Mouse (Mus musculus): ENCODE data around the gene Moap1. TPM values are rescaled to one million over a fixed set of nuclear protein-coding genes. Genes with fewer than 3 reads are reported as not detected.

The Moap1 gene
- polyA plus RNA-seq, 1 experiment from 2014 or later, result 41.4 TPM

- no peak overlapping the region for H3K9ac ChIP-seq (ENCODE audit: low read length)
- no peak overlapping the region for H3K4me3 ChIP-seq (ENCODE audit: low read depth, low read length)
- ATAC-seq (ENCODE audit: low FRiP score) (no peak), DNase-seq (ENCODE audit: low spot score, missing footprints) (peak; percentile 23)
- H3K9me3 ChIP-seq (ENCODE audit: control insufficient read depth, low read length), result no peaks in the 10 kb centered on the region
- H3K36me3 ChIP-seq (ENCODE audit: control insufficient read depth, insufficient read depth, low read length), result no peaks in the 10 kb centered on the region
- H3K4me1 ChIP-seq (ENCODE audit: control insufficient read depth, insufficient read depth, low read length), result no peaks in the 10 kb centered on the region
- H3K4me2 ChIP-seq, result no peak overlapping the region
- 62% methylated on average over 2 of the region's 2 CpGs for WGBS
- H3K27ac ChIP-seq (ENCODE audit: low read depth, low read length), result no peak overlapping the region
- no peaks in the 10 kb centered on the region for H3K27me3 ChIP-seq (ENCODE audit: control insufficient read depth, insufficient read depth, low read length)
Observed at GRCm38 (mm10) chr12:102714116-102714515, 29.3 kb downstream of the Moap1 start.

GRCm38 (mm10) chr12:102713153-102713865 lies 30.2 kb downstream of the Moap1 start:
- Histone ChIP-seq H3K27me3 (ENCODE audit: control insufficient read depth, insufficient read depth, low read length) (no peaks in the 10 kb centered on the region), H3K9me3 (ENCODE audit: control insufficient read depth, low read length) (no peaks in the 10 kb centered on the region), H3K36me3 (ENCODE audit: control insufficient read depth, insufficient read depth, low read length) (no peaks in the 10 kb centered on the region), H3K9ac (ENCODE audit: low read length) (no peak overlapping the region), H3K27ac (ENCODE audit: low read depth, low read length) (no peak overlapping the region), H3K4me1 (ENCODE audit: control insufficient read depth, insufficient read depth, low read length) (no peaks in the 10 kb centered on the region), H3K4me2 (no peak overlapping the region), H3K4me3 (ENCODE audit: low read depth, low read length) (no peak overlapping the region)
- ATAC-seq (ENCODE audit: low FRiP score) (no peak), DNase-seq (ENCODE audit: low spot score, missing footprints) (peak; percentile 80)
- WGBS, result 86% methylated on average over 20 of the region's 20 CpGs

GRCm38 (mm10) chr12:102710851-102711375 lies 32.5 kb downstream of the Moap1 start:
- no peak overlapping the region for H3K4me3 ChIP-seq (ENCODE audit: low read depth, low read length)
- no peaks in the 10 kb centered on the region for H3K36me3 ChIP-seq (ENCODE audit: control insufficient read depth, insufficient read depth, low read length)
- H3K4me2 ChIP-seq, result no peak overlapping the region
- peak; percentile 23; the same call in 1 of the 2 replicates for ATAC-seq (ENCODE audit: low FRiP score)
- no peaks in the 10 kb centered on the region; the same call in 1 of the 2 replicates for H3K4me1 ChIP-seq (ENCODE audit: control insufficient read depth, insufficient read depth, low read length)
- H3K27ac ChIP-seq (ENCODE audit: low read depth, low read length), result no peak overlapping the region
- H3K9me3 ChIP-seq (ENCODE audit: control insufficient read depth, low read length), result no peaks in the 10 kb centered on the region
- WGBS, result 38% methylated on average over 4 of the region's 4 CpGs
- no peaks in the 10 kb centered on the region for H3K27me3 ChIP-seq (ENCODE audit: control insufficient read depth, insufficient read depth, low read length)
- H3K9ac ChIP-seq (ENCODE audit: low read length), result no peak overlapping the region
- peak; percentile 84 for DNase-seq (ENCODE audit: low spot score, missing footprints)

GRCm38 (mm10) chr12:102709896-102710295 lies 33.6 kb downstream of the Moap1 start:
- Histone ChIP-seq H3K4me3 (ENCODE audit: low read depth, low read length) (no peak overlapping the region), H3K4me2 (no peak overlapping the region), H3K27ac (ENCODE audit: low read depth, low read length) (no peak overlapping the region), H3K4me1 (ENCODE audit: control insufficient read depth, insufficient read depth, low read length) (peaks cover 5% of the 10 kb centered on the region; the same call in 1 of the 2 replicates), H3K36me3 (ENCODE audit: control insufficient read depth, insufficient read depth, low read length) (no peaks in the 10 kb centered on the region), H3K9me3 (ENCODE audit: control insufficient read depth, low read length) (no peaks in the 10 kb centered on the region), H3K27me3 (ENCODE audit: control insufficient read depth, insufficient read depth, low read length) (no peaks in the 10 kb centered on the region), H3K9ac (ENCODE audit: low read length) (no peak overlapping the region)
- ATAC-seq (ENCODE audit: low FRiP score) (no peak), DNase-seq (ENCODE audit: low spot score, missing footprints) (peak; percentile 81)
- 92% methylated on average over 5 of the region's 5 CpGs for WGBS

- peaks cover 17% of the 10 kb centered on the region for H3K4me1 ChIP-seq (ENCODE audit: control insufficient read depth, insufficient read depth, low read length)
- WGBS, result 73% methylated on average over 11 of the region's 11 CpGs
- no peaks in the 10 kb centered on the region; the same call in 1 of the 2 replicates for H3K27me3 ChIP-seq (ENCODE audit: control insufficient read depth, insufficient read depth, low read length)
- DNase-seq (ENCODE audit: low spot score, missing footprints), result peak; percentile 56
- H3K4me3 ChIP-seq (ENCODE audit: low read depth, low read length), result no peak overlapping the region
- H3K4me2 ChIP-seq, result no peak overlapping the region
- H3K36me3 ChIP-seq (ENCODE audit: control insufficient read depth, insufficient read depth, low read length), result no peaks in the 10 kb centered on the region
- no peak for ATAC-seq (ENCODE audit: low FRiP score)
- no peaks in the 10 kb centered on the region for H3K9me3 ChIP-seq (ENCODE audit: control insufficient read depth, low read length)
- no peak overlapping the region for H3K27ac ChIP-seq (ENCODE audit: low read depth, low read length)
- no peak overlapping the region for H3K9ac ChIP-seq (ENCODE audit: low read length)
Observed at GRCm38 (mm10) chr12:102708220-102708619, 35.2 kb downstream of the Moap1 start.

- Histone ChIP-seq H3K9ac (ENCODE audit: low read length) (no peak overlapping the region), H3K4me3 (ENCODE audit: low read depth, low read length) (no peak overlapping the region), H3K36me3 (ENCODE audit: control insufficient read depth, insufficient read depth, low read length) (no peaks in the 10 kb centered on the region), H3K4me2 (no peak overlapping the region), H3K27ac (ENCODE audit: low read depth, low read length) (no peak overlapping the region), H3K9me3 (ENCODE audit: control insufficient read depth, low read length) (no peaks in the 10 kb centered on the region), H3K27me3 (ENCODE audit: control insufficient read depth, insufficient read depth, low read length) (no peaks in the 10 kb centered on the region; the same call in 1 of the 2 replicates), H3K4me1 (ENCODE audit: control insufficient read depth, insufficient read depth, low read length) (peaks cover 30% of the 10 kb centered on the region)
- DNase-seq (ENCODE audit: low spot score, missing footprints) (peak; percentile 73), ATAC-seq (ENCODE audit: low FRiP score) (no peak)
- WGBS, result 87% methylated on average over 10 of the region's 10 CpGs
Observed at GRCm38 (mm10) chr12:102706833-102707463, 36.5 kb downstream of the Moap1 start.

GRCm38 (mm10) chr12:102705906-102706640 lies 37.4 kb downstream of the Moap1 start:
- Histone ChIP-seq H3K4me3 (ENCODE audit: low read depth, low read length) (no peak overlapping the region; the same call in 1 of the 2 replicates), H3K4me1 (ENCODE audit: control insufficient read depth, insufficient read depth, low read length) (peaks cover 33% of the 10 kb centered on the region), H3K4me2 (peak overlapping the region; percentile 94), H3K9ac (ENCODE audit: low read length) (peak overlapping the region; percentile 78), H3K27ac (ENCODE audit: low read depth, low read length) (no peak overlapping the region), H3K9me3 (ENCODE audit: control insufficient read depth, low read length) (no peaks in the 10 kb centered on the region), H3K36me3 (ENCODE audit: control insufficient read depth, insufficient read depth, low read length) (no peaks in the 10 kb centered on the region), H3K27me3 (ENCODE audit: control insufficient read depth, insufficient read depth, low read length) (no peaks in the 10 kb centered on the region; the same call in 1 of the 2 replicates)
- ATAC-seq (ENCODE audit: low FRiP score) (no peak), DNase-seq (ENCODE audit: low spot score, missing footprints) (peak; percentile 83)
- WGBS, result 79% methylated on average over 6 of the region's 6 CpGs

- 3% methylated on average over 30 of the region's 45 CpGs for WGBS
- H3K27ac ChIP-seq (ENCODE audit: low read depth, low read length), result peak overlapping the region; percentile 51
- H3K4me2 ChIP-seq, result peak overlapping the region; percentile 94
Observed at GRCm38 (mm10) chr12:102705216-102705871, 38.1 kb downstream of the Moap1 start.

More at GRCm38 (mm10) chr12:102705216-102705871, 38.1 kb downstream of the Moap1 start:
- peak overlapping the region; percentile 78 for H3K4me3 ChIP-seq (ENCODE audit: low read depth, low read length)
- peak; percentile 99 for DNase-seq (ENCODE audit: low spot score, missing footprints)
- no peaks in the 10 kb centered on the region for H3K36me3 ChIP-seq (ENCODE audit: control insufficient read depth, insufficient read depth, low read length)
- no peaks in the 10 kb centered on the region; the same call in 1 of the 2 replicates for H3K27me3 ChIP-seq (ENCODE audit: control insufficient read depth, insufficient read depth, low read length)
- ATAC-seq (ENCODE audit: low FRiP score), result peak; percentile 89
- peaks cover 33% of the 10 kb centered on the region for H3K4me1 ChIP-seq (ENCODE audit: control insufficient read depth, insufficient read depth, low read length)
- H3K9ac ChIP-seq (ENCODE audit: low read length), result peak overlapping the region; percentile 78
- no peaks in the 10 kb centered on the region for H3K9me3 ChIP-seq (ENCODE audit: control insufficient read depth, low read length)
